Mouse (Mus musculus): ENCODE measurements around the gene Krt33b.

Gene Krt33b

DNA sequence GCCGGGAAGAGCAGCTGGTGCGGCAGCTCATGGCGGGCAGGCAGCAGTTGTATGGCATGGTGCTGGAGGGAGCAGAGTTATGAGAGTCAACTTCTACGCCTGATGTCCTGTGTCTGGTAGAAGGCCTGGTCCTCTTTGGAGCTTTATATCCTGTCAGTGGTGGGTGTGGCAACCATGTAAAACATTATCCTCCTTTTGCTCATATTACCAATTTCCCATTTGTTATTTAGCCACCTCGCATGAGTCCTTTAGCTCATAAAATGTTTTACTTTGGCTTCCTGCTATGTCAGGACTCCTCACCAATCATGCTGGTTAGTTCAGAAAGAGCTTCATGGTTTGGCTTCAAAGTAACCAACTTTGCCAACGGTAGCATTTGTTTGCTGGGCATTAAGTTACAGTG, at the start of gene Krt33b:
TSS of gene Krt33b (minus strand) at position 101 of the 400 bp plus-strand sequence.
- no peak for DNase-seq (ENCODE audit: extremely low spot score)

DNA sequence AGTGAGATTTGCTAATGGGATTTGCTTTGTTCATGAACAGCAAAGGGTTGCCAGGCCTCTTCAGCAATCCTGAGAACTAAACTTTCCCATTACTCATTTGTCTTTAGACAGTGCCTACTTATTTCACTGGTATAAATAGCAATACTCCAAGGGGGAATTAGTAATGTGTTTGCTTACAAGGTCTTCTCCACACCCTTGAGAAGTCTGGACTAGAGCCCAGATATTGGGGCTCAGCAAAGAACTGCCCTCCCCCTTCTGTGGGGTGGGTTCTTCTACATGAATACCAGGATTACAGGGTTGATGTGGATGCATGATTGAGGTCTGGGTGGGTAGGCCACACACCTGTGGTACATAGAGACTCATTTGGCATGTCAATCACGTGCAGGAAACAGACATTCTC, 44.2 kb upstream of the Krt33b start:
- no peak for DNase-seq (ENCODE audit: extremely low spot score)

DNA sequence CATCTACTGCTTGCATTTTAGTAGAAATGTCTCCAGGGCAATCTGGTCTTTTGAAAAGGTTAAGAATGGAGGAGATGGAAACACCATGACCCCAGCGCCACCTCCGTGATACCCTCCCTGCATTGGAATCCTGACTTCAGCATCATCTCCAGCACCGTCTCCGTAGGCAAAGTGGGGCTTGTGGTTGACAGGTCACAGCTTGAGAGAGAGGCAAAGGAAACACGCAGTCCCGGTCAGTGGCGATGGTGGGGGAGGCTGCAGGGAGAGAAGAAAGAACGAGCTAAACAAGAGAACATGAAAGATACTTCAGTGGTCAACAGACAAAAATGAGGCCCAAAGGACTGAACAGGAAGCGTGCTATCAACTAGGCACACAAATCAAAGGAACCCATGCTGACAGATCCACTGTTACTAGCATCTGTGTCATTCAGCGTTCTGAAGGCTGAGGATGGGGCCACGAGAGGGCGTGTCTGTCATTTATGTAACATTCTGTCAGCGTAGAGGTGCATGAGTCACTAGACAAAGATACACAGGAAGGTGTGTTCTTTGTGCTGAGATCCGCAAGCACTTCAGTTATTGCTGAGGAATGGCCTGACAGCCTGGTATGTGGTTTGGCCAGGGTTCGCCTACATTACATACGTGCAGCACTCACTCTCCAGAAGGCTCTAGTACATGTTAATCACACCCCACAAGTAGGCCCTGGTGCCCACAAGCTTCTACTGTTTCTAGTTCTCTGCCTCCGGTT, 37.8 kb upstream of the Krt33b start:
- no peak for DNase-seq (ENCODE audit: extremely low spot score)

DNA sequence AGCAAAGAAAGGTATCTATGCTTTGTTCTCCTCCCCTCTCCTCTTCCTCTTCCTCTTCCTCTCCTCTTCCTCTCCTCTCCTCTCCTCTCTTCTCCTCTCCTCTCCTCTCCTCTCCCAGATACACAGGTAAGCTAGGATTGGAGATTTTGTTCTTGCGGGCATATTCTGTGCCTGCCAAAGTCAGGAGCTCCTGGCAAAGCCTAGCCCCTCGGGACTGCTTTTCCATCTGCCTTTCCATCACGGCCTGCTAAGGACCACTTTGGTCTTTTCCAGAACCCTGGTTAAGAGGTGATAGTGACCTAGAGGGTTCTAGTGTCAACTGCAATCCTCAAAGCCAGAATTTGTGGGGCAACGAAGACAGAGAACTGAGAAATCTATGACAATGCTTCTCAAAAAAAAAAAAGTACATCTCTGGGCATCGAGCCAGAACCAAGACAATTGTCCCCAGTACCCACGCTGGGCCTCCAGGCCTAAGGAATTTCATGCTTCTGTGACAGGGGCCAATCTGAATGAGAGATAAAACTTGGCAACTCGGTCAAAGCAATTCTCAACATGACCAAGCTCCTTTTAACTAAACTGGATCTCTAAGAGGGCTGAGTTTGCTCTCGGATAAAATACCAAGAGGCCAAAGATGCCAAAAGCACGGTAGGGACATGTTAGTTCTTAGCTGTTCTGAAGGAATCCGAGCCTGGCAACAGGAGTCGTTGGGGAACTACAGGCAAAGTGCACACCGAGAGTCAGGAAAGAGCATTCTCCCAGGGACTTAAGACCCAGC, 36.8 kb upstream of the Krt33b start:
- DNase-seq (ENCODE audit: extremely low spot score) = no peak

DNA sequence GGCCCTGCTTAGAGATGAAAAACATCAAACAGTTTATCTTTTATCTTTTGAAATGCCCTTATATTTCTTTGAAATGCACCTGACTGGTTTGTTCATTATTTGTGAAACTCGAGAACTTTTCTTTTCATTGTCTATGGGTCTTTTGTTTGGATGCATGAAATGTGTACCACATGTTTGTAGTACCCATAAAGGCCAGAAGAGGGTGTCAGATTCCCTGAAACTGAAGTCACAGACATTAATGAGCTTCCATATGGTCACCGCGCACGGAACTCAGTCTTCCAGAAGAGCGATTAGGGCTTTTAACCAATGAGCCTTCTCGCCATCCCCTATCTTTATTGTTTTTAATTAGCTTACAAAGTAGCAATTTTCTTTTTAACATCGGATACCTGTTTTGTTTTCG, 29.2 kb upstream of the Krt33b start:
- peak; percentile 6 for DNase-seq (ENCODE audit: extremely low spot score)

DNA sequence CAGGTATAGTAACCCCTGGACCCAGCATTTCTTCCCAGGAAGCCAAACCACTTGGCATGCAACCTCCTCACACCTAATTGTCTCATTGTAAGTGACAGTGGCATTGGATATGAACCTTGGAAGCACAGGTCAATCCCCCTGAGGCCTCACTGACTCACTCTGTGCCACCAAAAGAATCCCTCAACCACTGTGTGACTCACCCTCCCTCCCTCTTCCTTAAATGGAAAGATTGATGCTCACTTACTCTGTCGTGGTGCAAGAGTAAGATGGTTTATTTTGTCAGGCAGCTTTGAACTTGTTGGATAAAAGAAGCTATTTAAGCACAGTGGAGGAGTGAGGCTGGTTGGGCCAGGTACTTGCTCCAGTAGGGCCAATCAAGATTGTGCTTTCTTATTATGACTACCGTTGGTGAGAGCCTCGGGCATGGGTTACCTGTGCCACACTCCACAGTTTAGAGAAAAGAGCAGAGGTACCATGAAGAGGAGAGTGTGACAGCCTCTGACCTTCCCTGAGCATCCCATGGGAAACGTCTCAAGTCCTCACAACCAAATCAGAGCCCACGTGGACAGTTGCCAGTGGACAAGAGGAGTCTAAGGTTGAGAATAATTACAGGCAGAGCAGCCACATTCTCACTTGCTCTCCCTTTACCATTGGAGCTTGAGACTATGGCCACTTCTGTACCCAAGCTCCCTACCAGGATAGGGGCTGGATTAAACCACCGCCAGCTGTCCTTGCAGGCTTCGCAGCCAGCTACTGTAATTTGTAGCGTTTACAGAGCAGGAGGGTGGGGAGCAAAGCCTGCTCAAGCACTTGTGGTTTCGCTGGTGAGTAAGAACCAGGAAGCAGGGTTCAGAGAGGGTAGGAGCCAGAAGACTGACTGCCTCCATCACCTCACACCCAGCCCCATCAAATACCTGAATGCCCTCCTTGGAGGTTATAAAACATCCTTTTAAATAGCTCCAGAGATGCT, 26.3 kb upstream of the Krt33b start:
- no peak for DNase-seq (ENCODE audit: extremely low spot score)

DNA sequence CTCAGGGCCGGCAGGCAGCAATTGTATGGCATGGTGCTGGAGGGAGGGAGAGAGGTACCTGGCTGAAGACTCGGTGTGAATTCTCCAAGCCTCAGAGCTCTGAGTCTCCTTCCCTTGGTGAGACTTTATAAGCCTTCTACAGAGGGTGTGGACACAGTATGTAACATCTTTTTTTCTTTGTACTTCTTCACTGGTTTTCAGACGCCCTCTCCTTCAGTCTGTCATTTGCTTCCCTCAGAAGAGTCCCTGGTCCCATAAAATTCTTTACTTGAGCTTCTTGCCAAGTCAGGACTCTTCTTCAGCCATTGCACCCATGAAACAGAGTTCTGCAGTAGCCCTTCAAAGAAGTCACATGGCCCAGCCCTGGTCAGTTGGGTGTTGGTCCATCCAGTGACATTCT, 20.8 kb upstream of the Krt33b start, which contains the start of gene Krt31:
TSS of gene Krt31 (minus strand) at position 101 of the 400 bp plus-strand sequence.
- DNase-seq (ENCODE audit: extremely low spot score) = no peak

DNA sequence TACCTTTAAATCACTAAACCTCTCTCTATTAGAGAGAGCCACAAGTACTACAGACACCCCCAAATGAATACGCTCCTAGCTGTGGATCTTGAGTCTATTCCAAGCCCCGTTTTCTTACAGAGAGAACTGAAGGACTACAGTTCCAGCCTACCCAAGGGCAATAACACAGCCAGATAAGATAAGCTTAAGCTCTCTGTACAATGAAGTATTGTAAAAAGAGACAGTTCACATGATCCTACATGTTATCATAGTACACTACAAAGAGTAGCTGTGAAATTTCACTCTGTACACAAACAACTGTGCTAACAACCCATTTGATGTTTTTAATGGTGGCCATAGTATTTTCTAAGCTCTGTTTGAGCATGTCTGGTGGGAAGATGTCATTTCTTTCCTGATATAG, 17.5 kb upstream of the Krt33b start:
- DNase-seq (ENCODE audit: extremely low spot score) = no peak

DNA sequence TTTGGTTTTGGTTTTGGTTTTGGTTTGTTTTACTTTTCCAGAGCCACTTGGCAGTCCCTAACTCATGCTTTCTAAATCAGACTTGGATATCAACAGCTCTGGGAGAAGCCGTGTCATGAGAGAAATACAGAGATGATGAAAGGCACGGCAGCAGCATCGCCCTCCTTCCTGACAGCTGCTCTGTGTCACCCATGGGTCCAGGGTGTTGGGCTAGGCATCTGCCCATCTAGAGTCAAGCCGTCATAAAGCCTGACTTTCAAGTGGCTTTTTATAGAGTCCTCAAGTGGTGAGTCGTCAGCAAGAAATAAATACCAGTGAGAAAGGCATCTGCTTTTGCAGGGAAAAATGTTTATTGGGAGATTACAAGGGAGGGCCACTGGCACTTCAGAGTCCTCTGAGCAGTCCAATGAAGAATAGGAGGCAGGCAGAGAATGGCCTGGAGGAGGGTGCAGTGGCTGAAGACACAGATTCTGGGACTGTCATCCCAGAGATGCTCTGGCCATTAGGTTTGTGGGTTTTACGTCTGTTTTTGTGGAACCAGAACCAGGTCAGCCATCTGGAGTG, 16.7 kb upstream of the Krt33b start:
- DNase-seq (ENCODE audit: extremely low spot score) = no peak

DNA sequence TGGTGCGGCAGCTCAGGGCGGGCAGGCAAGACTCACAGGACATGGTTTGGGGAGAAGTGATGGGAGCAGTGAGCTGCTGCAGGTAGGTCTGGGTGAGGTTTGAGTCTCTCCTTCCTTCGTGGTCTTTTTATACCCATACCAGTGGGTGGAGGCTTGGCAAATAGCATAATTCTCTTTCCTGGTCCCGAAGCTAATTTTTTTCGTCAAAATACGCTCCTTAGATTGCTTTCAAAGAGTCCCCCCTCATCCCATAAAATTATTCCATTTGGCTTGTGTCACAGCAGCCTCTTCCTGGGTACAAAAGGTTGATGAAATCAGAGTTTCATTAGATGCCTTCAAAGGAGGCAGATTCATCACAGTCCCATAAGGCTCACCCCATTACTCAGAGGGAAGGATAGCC, 11.8 kb upstream of the Krt33b start, which contains the start of gene Krt34:
TSS of gene Krt34 (minus strand) at position 101 of the 400 bp plus-strand sequence.
- no peak for DNase-seq (ENCODE audit: extremely low spot score)

DNA sequence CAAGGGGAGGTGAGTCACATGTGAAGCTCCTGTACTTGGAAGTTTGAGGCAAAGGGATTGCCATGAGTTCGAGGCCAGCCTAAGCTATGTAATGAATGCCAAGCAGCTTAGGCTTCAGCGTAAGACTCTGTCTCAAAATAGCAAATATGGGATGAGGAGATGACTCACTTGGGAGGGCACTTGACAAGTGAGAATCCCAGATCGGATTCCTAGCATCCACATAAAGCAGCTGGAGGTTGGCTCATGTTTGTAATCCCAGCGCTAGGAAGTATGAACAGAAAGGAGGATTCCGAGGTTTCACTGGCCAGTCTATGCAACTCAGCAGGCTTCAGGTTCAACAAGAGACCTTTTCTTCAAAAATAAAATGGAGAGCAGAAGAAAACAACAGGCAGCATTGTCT, 8.2 kb downstream of the Krt33b start:
- DNase-seq (ENCODE audit: extremely low spot score) = no peak

DNA sequence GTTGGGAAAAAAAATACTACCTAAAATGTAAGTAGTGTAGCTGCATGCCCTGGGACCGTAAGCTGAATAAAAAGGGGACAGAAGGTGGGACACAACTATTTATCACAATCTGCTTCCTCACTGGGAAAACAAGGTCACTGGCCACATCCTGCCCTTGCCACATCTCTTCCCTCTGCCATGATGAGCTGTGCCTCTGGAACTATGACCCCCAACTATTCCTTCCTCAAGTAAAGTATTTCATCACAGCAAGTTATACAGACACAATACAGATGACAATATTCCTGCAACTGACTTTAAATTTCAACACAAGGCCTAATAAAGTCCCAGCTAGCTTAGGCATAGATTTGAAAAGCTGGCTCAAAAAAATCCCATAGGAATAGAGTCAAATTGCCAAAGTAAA, 10.2 kb downstream of the Krt33b start:
- DNase-seq (ENCODE audit: extremely low spot score) = no peak

DNA sequence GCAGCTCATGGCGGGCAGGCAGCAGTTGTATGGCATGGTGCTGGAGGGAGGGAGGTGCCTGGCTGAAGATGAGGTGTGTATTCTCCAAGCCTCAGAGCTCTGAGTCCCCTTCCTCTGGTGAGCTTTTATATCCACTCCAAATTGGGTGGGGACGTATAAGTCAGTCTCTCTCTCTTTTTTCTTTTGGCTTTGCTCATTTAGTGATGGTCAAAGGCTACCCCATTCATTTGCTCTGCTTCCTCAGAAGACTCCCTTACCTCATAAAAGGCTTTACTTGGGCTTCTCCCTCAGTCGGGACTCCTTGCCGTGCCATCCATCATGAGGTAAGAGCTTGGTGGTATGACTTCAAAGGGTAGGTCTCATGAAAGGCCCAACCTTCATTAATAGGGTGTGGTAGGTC, 13.6 kb downstream of the Krt33b start, which contains the start of gene Krt33a:
TSS of gene Krt33a (minus strand) at position 101 of the 400 bp plus-strand sequence.
- DNase-seq (ENCODE audit: extremely low spot score) = no peak

DNA sequence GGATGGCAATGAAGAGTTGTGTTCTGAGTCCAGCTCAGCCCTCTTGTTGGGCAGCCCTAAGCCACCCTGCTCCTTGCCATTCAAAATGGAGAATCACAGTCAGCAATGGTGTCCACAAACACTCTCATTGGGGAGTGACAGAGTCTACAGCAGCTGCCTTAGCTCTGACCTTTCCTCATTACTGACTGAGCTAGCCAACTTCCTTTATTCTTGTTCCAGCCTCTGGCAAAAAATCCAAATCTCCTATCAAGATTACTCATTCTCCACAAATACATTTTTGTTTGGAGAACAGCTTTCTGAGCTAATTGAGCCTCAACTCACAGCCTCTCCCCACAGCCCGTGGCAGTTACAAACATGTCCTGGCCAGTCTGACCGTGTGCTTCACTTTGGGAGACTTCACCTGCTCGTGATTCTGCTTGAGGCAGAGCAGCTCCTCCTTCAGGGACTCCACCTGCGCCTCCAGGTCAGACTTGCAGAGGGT, 15.9 kb downstream of the Krt33b start:
- no peak for DNase-seq (ENCODE audit: extremely low spot score)

DNA sequence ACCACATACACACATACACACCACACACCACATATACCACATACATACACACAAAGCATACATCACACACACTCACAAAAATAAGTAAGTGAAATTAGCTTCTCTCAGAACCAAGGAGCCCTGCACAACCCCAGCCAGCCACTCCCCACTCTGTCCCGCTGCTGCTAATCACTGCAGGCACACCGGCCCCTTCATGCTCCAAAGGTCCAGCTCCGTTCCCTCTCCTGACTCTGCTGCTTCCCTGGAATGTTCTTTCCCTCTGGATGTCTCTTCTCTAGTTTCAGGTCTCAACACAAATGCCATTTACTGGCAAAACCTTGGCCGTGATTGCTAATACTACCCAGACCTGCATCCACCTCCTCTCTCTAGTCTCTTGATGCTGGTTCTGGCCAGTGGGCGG, 19.0 kb downstream of the Krt33b start:
- DNase-seq (ENCODE audit: extremely low spot score) = no peak

DNA sequence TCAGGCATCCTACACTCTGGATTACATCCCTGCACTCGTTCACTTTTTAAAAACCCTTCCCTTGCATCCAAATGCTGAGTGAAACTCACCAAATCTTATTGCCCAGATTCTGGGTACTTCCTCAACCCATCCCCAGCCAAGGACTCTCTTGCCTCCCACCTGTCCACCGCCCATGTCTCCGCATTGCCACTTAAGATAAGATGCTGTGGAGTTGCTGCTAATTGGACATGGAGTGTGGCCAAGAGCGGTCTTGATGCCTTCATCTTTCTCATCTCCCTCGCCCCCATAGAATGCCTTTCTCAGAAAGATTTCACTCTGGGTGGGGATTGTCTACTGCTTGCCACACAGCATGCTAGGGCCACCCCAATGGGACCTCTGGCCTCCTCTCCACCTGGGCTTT, 21.3 kb downstream of the Krt33b start:
- DNase-seq (ENCODE audit: extremely low spot score) = no peak

DNA sequence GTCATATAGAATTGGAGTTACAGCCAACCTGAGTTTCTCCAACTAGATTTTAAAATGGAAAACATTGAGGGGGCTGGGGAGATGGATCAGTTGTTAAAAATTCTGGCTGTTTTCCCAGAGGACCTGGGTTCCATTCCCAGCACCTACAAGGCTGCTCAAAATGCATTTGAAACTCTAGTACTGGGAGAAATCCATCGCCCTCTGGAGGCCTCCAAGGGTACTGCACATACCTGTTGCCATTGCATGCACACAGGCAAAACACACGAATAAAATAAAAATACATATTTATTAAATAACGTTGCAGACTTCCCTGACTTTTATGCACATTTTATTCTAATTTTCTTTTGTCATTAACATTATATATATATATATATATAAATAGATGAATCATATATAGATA, 23.0 kb downstream of the Krt33b start:
- DNase-seq (ENCODE audit: extremely low spot score) = no peak

DNA sequence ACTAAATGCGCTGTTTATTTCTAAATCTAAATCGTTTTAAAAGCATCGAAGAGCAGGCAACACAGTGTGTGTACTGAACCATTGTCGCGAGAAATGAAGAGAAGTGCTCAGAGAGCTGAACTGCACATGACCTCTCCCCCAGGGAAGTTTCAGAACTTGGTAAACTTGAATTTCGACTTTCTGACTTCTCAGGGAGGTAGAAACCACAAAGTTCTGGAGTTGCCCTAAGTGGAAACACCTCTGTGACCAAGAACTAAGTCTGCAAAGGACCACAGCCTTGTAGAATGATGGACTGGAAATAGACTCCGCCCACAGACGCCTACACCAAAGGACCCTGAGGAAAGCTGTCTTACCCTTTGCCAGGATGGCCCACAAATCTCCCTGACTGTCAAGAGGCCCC, 23.8 kb downstream of the Krt33b start:
- no peak for DNase-seq (ENCODE audit: extremely low spot score)

DNA sequence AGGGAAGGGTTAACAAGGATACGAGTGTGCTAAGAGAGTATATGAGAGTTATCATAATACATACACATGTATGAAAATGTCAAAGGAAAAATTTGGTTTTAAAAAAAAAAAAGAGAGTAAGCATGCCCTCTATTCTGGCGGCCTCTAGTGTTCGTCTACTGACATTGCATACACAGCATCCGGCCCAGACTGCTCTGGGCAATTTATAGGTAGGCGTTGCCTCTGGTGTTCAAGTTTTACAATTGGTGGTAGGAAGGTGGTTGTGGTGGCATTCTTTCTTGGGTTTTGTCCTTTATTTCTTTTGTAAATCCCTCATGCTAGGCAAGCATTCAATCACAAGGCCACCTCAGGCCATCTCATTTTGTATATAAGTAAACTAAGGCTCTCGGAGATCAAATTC, 24.8 kb downstream of the Krt33b start:
- peak; percentile 33 for DNase-seq (ENCODE audit: extremely low spot score)

DNA sequence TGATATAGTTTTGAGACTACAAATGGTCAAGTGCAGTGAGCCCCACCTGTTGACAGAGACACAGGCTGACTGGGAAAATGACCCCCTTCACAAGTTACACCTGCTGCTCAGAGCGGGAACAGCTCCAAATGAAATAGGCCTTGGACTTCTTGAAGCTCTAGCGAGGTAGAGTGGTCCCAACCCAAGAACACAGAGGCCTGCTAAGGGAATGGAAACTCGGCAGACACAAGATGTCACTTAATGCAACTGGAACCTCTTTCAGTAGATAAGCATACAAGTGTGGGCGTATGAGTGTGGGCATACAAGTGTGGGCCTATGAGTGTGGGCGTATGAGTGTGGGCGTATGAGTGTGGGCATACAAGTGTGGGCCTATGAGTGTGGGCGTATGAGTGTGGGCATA, 30.6 kb downstream of the Krt33b start:
- no peak for DNase-seq (ENCODE audit: extremely low spot score)

DNA sequence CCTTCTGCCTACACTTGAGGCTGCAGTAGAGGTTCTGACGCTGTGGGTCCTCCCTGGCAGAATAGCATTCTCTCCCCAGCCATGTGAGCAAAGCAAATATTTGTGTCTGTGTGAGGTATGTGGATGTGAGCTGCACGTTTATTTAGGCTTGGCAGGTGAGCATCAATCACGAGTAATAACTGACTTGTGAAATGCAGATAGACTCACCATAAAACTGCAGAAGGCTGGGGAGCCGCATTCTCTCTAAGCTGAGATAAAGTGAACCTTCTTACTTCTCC, 35.3 kb downstream of the Krt33b start:
- DNase-seq (ENCODE audit: extremely low spot score) = no peak

Measured in embryo, embryonic 9.5 days (tissue).